Mouse (Mus musculus) Muller cell, postnatal 12 days (primary cell): ENCODE data around the gene Dll1.

Experiments
- DNase-seq: peaks from one replicate; pipeline ENCODE4 v3.0.0-alpha.2; 2015; ENCODE audit errors: inconsistent ontology term

Gene Dll1

DNA sequence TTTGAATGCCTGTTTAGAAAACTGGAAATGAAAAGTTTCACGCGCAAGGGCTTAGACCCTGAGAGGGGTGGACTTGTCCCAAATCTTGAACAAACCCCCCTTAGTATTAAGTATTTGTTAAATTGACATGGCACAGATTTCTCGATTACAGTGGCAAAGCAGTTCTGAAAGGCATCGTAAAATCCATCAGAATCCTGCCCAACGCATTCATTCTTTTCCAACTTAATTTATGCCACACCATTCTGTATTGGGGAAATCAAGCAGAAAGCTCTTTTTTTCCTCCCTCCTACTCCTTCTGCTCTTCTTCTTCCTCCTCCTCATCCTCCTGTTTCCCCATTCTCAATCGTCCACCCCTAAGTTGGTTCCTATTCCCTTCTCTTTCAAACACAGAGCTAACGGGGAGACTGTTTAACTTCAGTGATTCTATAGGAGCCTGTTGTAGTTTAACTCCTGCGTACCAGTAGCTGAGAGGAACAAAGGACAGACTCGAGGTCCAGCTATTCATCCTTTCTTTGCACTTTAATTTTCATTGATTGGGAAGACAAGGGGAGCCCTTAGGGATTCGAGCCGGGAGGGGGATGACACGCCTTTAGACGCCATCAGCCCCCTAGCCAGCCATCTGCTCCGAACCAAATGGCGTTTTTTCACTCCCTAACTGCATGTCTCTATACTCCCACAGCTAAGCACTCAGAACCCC, 1.9 kb upstream of the Dll1 start:
- no peak for DNase-seq

DNA sequence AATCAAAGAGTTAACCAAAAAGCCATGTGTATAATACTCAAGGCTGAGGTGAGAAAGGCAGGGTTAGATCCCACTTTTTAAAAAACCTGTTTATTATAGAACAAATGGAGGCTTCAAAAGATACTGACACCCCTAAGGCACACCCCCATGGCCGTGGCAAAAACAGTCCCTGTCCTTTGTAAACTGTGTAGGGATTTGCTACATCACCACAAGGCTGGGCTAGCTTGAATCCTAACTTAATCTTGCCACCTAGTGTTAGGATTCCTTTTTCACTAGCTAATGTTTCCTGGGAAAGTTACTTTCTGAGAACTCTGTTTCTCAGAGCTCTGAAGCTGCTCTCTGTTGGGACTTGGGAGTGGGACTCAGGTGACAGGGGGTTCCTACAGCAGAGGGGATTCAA, 1.2 kb upstream of the Dll1 start:
- peak; percentile 60 for DNase-seq

DNA sequence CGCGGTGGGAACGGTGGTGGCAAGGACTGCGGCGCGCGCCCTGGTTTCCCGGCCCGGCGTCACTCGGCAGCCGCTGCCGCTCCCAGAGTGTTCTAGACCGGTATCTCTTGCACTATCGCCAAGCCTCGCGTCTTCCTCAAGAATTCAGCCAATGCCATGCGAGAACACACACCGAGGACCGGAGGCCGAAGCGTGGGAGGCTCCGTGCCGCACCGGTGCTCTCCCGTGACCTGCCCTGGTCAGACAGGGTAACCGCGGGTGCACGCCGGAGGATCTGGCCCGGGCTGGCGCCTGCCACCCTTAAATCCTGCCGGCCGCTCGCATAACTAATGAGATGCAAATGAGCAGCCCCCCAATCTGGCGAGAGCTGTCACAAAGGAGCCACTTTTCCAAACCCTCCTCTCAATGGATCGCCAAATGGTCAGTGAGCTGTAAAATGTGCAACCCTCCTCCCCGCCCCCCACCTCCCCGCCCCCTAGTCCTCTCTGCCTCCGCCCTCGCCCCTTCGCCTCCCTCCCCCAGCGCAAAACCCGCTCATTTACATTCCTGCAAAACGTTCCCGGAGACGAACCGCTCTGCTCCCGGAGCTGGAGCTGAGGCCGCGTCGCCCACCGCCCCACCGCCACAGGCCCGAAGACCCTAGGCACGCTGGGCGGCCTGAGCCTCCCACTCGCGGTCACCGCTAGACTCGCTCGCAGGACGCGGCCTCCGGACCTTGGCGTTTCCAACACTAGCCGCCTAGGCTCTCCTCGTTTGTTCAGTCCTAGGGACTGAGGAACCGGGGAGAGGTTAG, 775 bp downstream of the Dll1 start:
- DNase-seq: peak; percentile 84

DNA sequence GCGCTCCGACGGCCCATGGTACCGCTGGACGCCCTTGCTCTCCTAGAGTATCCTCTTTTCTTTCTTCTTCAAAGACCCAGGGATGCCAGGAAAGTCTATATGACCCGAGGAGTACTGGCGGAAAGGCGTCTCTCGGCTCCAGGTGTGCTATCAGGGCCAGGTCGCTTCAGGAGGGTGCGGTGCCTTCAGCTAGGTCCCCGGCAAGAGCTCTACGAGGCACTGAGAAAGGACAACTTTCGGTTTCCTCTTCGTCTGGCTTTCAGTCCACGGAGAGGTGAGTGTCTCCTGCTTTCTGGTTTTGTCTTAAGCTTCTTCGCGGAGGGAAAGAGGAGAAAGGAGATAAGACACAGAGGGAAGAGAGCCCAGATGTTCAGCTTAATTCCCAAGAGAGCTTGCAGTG, 1.4 kb downstream of the Dll1 start:
- no peak for DNase-seq

DNA sequence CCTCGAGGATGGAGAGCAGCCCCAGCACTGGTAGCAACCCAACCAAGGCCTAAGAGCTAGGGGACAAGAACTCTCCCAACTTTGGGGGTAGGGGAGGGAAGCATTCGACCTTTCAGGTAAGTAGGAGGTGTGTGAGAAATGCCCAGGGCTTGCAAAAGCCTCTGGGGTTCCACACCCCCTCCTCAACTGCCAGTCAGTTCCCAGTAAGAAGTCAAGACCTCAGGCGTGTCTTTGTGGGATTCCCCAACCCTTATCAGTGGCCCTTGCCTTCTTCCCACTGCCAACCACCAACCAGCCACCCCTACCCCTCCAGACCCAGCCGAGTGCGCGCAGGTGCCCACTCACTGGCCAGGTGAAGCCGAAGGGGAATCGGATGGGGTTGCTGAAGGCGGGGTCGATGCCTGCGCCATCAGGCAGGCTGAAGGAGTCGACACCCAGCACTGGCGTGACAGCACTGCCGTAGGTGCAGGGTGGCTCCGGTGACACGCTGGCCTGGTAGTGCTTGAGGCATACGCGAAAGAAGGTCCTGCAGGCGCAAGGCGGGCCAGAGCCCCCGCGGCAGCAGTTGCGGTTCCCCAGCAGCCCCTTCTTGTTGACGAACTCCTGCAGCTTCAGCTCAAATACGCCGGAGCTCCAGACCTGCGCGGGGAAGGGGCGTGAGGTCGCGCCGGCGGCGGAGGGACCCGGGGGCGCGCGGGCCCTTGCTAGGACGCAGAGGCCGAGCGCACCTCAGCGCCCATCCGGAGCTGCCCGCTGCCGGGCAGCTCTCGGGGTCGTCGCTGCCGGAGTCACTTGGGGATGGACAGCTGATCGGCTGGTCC, 2.1 kb downstream of the Dll1 start:
- no peak for DNase-seq

DNA sequence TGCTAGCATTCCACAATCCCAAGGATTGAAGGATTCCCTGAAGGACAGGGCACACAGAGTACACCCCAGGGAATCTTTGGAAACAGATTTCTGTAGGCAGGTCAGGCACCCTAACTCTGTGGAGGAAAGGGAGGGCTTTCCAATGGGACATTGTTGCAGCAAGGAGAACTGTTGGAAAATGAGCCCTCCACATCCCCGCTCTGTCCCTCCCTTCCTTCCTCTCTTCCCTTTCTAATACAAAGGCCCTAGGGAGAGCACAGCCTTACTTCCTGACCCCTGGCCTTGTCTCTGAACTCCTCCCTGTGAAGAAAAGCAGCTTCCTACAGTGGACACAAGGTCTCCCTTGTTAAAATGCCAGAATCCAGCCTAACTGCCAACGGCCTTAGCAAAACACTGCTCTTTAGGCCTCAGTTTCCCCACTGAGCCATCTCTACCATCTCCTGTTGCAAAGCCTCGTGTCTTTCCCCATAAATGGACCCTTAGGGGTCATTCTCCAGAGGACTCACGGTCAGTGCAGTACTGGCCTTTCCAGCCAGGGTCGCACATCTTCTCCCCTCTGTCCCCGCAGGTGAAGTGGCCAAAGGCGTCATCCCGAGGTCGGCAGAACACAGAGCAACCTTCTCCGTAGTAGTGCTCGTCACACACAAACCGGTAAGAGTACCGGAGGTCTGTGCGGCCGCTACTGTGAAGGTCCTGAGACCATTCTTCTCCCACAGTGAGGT, 3.6 kb downstream of the Dll1 start:
- no peak for DNase-seq

DNA sequence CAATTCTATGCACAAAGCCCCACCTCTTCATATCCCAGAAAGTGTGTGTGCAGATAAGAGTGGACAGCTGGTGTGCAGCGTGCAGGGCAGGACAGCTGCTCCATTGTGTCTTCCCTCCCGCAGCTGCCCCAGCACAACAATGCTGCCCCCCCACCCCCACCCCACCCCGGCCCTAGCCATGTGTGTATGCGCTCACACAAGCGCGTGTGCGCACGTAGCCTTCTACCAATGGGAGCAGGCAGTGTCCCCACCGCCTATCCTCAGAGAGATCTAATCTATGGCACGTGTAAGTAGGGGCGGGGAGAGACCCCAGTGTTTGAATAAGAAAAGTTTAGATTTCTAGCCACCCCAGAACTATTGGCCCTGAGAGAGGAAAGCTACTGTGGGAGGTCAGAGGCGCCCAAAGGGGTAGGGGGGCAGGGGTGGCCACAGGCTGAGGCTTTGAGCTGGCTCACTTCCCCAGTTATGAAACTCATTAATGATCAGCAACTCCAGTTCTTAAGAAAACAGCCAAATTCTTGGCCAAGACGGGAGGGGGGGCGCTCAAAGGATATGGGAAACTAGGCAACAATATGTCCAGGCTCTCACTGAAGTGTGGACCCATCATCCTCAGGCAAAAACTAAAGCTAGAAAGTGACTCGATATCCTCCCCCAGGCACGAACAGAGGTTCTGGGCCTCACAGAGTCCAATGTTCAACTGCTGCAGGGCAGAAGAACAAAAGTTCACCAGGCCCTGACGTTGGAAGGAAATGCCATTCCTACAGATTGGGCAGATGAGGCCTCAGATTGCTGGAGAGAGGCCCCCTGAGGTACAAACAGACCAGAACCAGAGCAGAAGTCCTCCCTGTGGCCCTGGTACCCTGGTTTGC, 4.5 kb downstream of the Dll1 start:
- no peak for DNase-seq

DNA sequence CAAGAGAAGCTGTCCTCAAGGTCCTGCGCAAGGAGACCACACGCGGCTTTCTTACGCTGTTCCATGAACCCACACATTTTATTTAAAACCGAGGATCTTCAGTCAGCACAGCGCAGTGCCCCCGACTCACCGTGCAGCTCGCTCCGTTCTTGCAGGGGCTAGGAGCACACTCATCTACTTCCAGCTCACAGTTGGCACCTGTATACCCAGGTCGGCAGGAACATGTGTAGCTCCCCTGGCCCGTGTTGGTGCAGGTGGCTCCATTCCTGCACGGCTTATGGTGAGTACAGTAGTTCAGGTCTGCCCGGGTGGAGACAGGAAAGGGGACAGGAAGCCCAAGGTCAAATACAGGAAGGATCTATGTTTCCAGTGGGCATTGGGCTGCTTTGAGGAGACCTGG, 6.3 kb downstream of the Dll1 start:
- no peak for DNase-seq

DNA sequence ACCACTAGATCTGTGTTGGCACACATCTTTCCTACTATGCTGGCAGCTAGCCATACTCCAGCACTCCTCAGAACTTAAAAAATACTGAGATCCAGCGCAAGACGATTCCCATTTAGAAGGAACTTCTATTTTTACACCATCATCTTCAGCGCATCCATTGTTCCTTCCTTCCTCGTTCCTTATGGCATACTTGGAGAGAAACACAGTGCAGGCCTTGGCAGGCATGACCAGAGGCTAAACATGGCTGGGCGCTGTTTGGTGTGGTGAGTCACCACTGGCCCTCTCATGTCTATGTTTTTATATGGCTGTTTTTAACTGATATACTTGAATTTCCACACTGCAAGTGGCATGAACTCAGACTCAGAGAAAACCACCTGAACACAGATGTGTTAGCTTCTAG, 11.0 kb downstream of the Dll1 start:
- no peak for DNase-seq

DNA sequence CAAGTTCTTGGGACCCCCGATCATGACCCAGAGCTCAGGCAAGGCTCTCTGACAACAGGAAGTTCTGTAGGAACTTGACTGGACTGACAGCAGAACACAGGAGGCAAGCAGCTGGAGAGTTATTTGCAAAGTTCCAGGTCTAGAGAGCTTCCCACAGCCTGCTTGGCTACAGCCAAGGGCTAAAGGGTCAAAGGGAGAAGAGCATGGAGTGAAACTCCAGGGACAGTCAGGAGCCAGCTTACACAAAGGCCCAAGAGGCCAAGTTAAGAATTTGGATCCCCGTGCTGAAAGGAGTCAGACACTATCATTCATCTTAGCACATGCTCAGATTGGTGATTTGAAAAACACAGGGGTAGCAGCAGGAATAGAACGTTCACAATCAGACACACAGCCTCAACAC, 13.0 kb downstream of the Dll1 start:
- DNase-seq: no peak

DNA sequence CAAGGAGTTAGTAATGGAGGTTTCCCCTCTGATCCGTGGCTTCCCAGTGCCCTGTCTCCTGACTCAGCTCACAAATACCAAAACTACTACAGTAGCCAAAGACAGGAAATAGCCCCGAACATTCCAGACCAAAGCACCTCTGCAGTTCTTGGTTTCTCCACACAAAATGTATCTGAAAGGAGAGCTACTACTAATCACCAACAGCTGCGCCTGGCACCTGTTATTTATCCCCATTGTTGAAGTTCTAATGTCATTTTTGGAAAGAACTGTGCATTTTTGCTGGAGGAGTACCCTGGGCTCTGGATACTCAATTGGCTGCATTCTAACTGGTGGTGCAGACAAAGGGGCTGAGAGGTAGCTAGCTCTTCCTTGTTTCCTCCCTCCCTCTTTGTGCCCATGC, 19.6 kb downstream of the Dll1 start:
- no peak for DNase-seq

DNA sequence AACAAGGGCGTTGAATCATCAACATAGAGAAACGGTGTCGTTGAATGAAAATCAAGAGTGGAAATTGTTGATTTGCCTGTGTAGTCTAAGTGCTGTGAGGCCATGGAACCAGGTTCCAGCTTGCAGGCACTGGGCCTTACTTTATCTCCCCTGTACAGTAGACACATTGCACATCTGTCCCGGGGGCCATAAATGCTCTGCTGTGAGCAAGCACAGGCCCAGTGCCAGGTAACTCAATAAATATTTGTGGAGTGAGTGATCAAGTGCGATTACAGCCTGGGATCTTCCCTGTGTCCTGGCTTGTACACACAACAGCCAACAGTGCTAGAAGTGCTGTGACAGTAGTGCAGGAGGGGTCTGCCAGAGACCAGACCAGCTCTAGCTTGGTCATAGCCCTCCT, 20.1 kb downstream of the Dll1 start:
- no peak for DNase-seq

DNA sequence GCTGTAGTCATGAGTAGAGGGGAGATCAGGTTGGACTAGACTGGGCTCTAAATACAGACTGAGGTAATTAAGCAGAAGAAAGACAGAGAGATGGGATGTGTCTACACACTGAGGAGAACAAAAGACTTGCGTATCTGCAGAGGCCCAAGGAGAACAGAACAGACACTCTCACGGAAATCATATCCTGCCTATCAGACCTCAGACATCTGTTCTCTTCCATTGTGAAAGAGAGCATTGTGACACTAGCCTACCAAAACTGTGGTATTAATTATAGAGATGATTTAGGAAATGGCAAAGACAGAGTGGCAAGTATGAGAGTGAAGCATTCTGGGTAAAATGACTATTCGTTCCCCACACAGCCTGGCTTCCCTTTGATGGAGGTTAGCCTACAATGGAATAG, 21.6 kb downstream of the Dll1 start:
- DNase-seq: no peak

DNA sequence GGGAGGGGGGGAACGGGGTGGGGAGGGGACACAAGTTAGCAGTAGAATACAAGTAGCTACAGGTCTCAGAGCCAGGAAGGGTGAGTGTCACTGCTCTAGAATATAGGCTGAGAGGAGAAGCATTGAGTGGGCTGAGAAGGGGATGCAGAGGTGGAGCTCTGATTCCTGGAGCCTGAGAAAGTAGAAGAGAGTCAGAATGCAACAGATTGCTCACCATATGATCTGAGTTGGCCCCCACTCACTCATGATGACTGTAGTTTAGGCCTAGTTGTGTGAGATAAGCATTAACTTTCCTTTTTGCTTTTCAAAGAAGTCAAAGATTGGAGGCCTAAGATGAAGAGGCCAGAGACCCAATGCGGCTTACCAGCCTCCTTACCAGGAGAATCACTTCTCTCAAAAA, 22.7 kb downstream of the Dll1 start:
- DNase-seq: no peak

DNA sequence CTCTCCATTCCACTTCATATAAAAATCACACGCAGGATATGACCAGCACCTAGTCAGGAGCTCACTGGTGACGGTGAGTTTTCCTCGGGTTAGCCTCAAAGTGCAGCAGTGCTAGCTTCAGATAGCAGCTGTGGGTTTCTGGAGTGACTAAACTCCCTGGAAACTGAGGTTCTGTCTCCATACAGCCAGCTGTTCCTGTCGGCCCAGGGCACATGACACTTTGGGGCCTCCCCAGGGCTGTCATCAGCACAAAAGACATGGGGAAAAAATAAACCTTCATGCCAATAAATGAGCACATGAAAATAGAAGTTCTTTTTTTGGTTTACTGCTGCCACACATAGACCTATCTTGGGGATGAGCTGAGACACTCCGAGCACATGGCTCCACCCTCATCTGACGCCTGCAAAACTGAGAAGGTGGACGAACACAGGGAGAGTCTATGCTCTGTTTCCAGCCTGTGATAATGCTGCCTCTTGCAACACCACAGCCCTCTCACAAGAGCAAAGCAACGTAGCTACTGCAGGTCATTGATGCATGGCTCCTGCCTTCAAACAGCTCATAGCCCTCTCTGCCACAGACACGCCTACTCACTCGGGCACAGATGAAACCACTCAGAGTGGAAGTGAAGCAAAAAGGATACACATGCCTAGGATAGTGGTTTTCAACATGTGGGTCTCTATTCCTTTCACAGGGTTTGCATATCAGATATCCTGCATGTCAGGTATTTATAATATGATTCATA, 23.6 kb downstream of the Dll1 start:
- no peak for DNase-seq

DNA sequence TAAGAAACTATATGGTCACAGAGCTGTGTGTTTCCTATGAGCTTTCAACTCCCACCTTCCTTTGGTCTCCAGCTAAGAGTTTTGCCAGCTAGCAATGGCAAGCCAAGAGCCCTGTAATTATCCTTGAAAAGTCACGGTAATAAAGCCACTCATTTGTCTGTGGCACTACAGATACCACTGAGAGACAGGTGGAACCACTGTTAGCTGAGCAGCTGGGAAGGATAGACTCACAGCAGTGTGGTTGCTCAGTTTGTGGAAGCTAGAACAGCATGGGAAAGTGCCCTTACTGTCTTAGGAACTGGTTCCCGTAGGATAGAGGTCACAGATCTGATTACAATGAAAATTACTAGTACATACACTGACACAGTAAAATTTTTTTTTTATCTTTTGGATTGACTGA, 26.5 kb downstream of the Dll1 start:
- no peak for DNase-seq

DNA sequence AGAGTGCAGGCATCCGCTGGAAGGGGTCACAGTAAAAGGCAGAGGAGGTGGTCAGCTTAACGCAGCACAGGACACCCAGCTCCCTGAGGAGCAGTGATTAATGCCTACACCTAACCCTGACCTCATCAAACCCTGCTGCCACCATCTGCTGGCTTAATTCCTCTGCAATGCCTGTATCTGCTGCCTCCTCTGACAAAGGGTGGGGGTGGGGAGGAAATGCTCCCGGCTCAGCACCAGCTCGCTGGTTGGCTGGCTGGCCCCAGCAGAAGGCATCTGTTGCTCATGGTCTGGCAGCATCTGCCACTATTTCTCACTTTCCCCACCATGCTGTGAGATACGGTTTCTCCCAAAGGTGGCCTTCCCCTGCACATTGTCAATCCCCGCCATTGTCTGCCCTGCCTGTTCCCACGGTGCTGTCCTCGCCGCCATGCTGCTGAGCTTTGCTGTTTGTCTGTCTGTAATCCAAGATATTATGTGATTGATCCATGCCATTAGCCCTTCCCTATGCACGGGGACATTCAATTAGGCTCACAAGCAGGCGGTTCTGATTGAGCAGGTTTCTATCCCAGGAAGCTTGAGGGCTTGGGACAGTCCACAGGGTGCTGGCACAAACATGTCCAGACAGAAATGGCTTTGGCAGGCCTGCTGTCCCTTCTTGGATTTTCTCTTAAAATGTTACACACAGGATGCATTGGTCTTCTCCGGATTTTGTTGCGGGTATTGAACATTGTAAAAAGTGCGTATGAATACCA, 33.4 kb downstream of the Dll1 start:
- peak; percentile 74 for DNase-seq

DNA sequence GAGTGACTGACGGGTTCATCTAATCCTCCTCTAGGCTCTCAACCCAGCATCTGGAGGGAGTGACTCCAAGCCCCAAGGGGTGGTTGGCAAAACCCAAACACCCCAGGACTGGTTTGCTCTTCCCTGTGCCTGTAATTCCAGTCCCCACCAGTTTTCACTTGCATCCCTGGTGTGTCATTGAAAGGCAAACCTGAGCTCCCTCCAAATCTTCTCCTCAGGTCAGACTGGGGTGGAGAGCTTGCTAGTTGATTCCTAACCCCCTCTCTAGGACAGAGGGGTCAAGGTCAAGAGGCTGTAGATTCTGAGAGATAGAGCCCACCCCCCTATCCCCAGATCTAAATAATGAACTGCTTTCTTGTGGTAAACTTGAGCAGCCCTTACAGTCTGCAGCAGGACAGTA, 38.8 kb downstream of the Dll1 start:
- no peak for DNase-seq

DNA sequence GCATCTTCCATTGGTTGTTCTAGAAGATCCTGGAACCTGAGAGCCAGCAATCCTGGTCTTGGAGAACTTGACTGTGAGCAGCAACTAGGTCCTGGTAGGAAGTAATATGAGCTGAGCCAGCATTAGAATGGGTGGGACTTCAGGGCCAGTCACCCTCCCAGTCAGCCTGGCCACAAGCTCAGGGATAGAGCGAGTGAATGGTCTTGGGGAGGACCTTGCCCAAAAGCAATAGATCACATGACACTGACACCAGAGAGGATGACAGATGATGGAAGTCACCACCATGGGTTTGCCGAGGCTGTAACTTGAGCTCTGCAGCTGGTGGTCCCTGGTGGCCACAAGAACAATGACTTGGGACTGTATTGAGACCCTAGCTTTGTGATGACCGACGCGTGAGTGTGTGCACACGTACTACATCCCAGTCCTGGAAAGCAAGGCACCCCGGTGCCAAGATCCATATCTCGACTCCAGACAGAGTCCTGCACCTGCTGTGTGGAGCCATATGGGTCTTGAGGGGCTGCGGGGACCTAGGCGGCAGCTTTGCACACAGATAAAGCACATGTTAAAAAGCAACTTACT, 46.8 kb downstream of the Dll1 start:
- no peak for DNase-seq
